Mouse (Mus musculus): ENCODE results near the gene Gramd1b.

- TF ChIP-seq TAL1 (IDR thresholded peaks at IDR 0.05; ENCODE audit: low read length) (no peak), GATA1 (IDR thresholded peaks at IDR 0.05; ENCODE audit: low read length) (no peak)
Observed at GRCm38 (mm10) chr9:40462401-40462800, 68.8 kb downstream of the Gramd1b start.

Data from erythroblast, embryonic 14.5 days (primary cell).